In genomic region chr19:47865353-47865947, GRCm38 (mm10) we compare ENCODE assay signal across 8 mouse cellular contexts. TPM values are rescaled to one million over a fixed set of nuclear protein-coding genes. Genes with fewer than 3 reads are reported as not detected.
DNase-seq lines count a peak whose midpoint lies in the region; ATAC-seq and TF ChIP-seq lines count a peak whose summit lies in the region.

Gsto2 (plus strand) TSS chr19:47865534.

- peak within 1 kb of the TSS; percentile 22 for H3K27ac ChIP-seq in bone marrow macrophage, adult 2 months (ENCODE audit: insufficient read depth, low read depth, low read length)
- peak within 1 kb of the TSS; percentile 67 for H3K27ac ChIP-seq in embryonic fibroblast, embryonic 13.5 days (ENCODE audit: insufficient read depth, low read length)
- H3K27ac ChIP-seq in kidney, embryonic 14.5 days (ENCODE audit: low read depth, low read length), result peak within 1 kb of the TSS; percentile 83
- peak within 1 kb of the TSS; percentile 91 for H3K27ac ChIP-seq in limb, embryonic 15.5 days

- H3K4me2 ChIP-seq in kidney, embryonic 14.5 days (replicated peaks; ENCODE audit: low read depth, low read length), result peak within 1 kb of the TSS; percentile 88
- H3K4me2 ChIP-seq in limb, embryonic 15.5 days, result peak within 1 kb of the TSS; percentile 87

- H3K9ac ChIP-seq in kidney, embryonic 14.5 days (ENCODE audit: low read depth, low read length), result peak within 1 kb of the TSS; percentile 83
- H3K9ac ChIP-seq in limb, embryonic 15.5 days, result peak within 1 kb of the TSS; percentile 72

- peaks cover 6% of the 10 kb centered on the region; the same call in 1 of the 2 replicates for H3K36me3 ChIP-seq in kidney, embryonic 14.5 days (ENCODE audit: control insufficient read depth, insufficient read depth, low read length)
- peaks cover 21% of the 10 kb centered on the region for H3K36me3 ChIP-seq in limb, embryonic 15.5 days

- peak; percentile 85 for DNase-seq in 3T3-L1 (ENCODE audit: low read depth, low spot score)
- DNase-seq in heart, adult 9 months (ENCODE audit: low spot score in 2 of 2), result peak; percentile 93 to 94
- DNase-seq in monocyte, adult 2 months (ENCODE audit: low read depth in 1 of 2, low spot score in 2 of 2), result peak; percentile 88 to 89
- peak; percentile 95 to 96 for DNase-seq in spleen, postnatal 36 days (ENCODE audit: low spot score in 2 of 2)

- ATAC-seq in kidney, embryonic 14.5 days (ENCODE audit: low FRiP score, low TSS enrichment), result peak; percentile 100
- peak; percentile 100 for ATAC-seq in limb, embryonic 15.5 days (ENCODE audit: insufficient number of reproducible peaks, low FRiP score, low TSS enrichment, low read depth)

- TF ChIP-seq CTCF in bone marrow macrophage, adult 2 months (IDR thresholded peaks at IDR 0.05; ENCODE audit: low read depth, low read length), result 0 out of 2 replicates have a peak, but pooled peaks have one; percentile 14
- 0 out of 2 replicates have a peak, but pooled peaks have one; percentile 13 for TF ChIP-seq CTCF in embryonic fibroblast, embryonic 13.5 days (IDR thresholded peaks at IDR 0.05; ENCODE audit: borderline replicate concordance, insufficient read depth, low read length)

- H3K4me3 ChIP-seq in bone marrow macrophage, adult 2 months (ENCODE audit: insufficient read depth, low read length), result peak within 1 kb of the TSS; percentile 55
- H3K4me3 ChIP-seq in embryonic fibroblast, embryonic 13.5 days (ENCODE audit: insufficient read depth, low read length), result peak within 1 kb of the TSS; percentile 34
- H3K4me3 ChIP-seq in kidney, embryonic 14.5 days (ENCODE audit: low read length), result peak within 1 kb of the TSS; percentile 66
- H3K4me3 ChIP-seq in limb, embryonic 15.5 days, result peak within 1 kb of the TSS; percentile 75

- H3K27me3 ChIP-seq in kidney, embryonic 14.5 days (ENCODE audit: control insufficient read depth, insufficient read depth, low read length), result no peaks in the 10 kb centered on the region
- no peaks in the 10 kb centered on the region for H3K27me3 ChIP-seq in limb, embryonic 15.5 days

- H3K9me3 ChIP-seq in kidney, embryonic 14.5 days (ENCODE audit: control insufficient read depth, low read length), result no peaks in the 10 kb centered on the region
- H3K9me3 ChIP-seq in limb, embryonic 15.5 days, result no peaks in the 10 kb centered on the region

- no peak for TF ChIP-seq POLR2A in bone marrow macrophage, adult 2 months (IDR thresholded peaks at IDR 0.05; ENCODE audit: borderline replicate concordance, low read depth, low read length)
- peak; percentile 70 for TF ChIP-seq POLR2A in embryonic fibroblast, embryonic 13.5 days (IDR thresholded peaks at IDR 0.05; ENCODE audit: low read depth, low read length)

- WGBS in kidney, embryonic 14.5 days, result under 1% methylated on average over 49 of the region's 49 CpGs
- under 1% methylated on average over 49 of the region's 49 CpGs for WGBS in limb, embryonic 15.5 days

- H3K4me1 ChIP-seq in bone marrow macrophage, adult 2 months (ENCODE audit: control insufficient read depth, insufficient read depth, low read length), result peaks cover 4% of the 10 kb centered on the region
- peaks cover 17% of the 10 kb centered on the region for H3K4me1 ChIP-seq in embryonic fibroblast, embryonic 13.5 days (ENCODE audit: control insufficient read depth, insufficient read depth, low read length)
- H3K4me1 ChIP-seq in kidney, embryonic 14.5 days (ENCODE audit: control insufficient read depth, insufficient read depth, low read length), result no peaks in the 10 kb centered on the region
- peaks cover 6% of the 10 kb centered on the region; the same call in 1 of the 2 replicates for H3K4me1 ChIP-seq in limb, embryonic 15.5 days

RNA-seq across cellular contexts. Expression of gene Gsto2, which starts in this region (rescaled TPM):
- polyA plus RNA-seq in bone marrow macrophage, adult 2 months (2012; ENCODE audit: insufficient read depth, insufficient read length, missing spikeins), result 0.71 and 0.97 TPM in 2 replicates
- polyA plus RNA-seq in embryonic fibroblast, embryonic 13.5 days (2011; ENCODE audit: insufficient read length, low read depth, missing spikeins), result 0.98 and 3.5 TPM in 2 replicates
- polyA plus RNA-seq in kidney, embryonic 14.5 days (2014; fragmentation: Nextera tagmentation; extraction: Ambion mirVana), result 1.8 and 2.1 TPM in 2 replicates
- 1.1 and 1.3 TPM in 2 replicates for polyA plus RNA-seq in limb, embryonic 15.5 days (2015; fragmentation: Nextera tagmentation; extraction: Ambion mirVana)

Comparison
In these comparisons a context has a peak if more than half of its experiments do, and no peak if none do; other contexts are left out.
1. Peak in every context shown above with its lines: DNase-seq, ATAC-seq, H3K4me3 ChIP-seq and H3K27ac ChIP-seq.
2. H3K27ac ChIP-seq: peak in every context shown above with its lines; median percentile 91 in limb, embryonic 15.5 days; 83 in kidney, embryonic 14.5 days; 67 in embryonic fibroblast, embryonic 13.5 days; 22 in bone marrow macrophage, adult 2 months.